Mouse (Mus musculus) intestine, embryonic 15.5 days (tissue): ENCODE results near the gene Metrnl. TPM values are rescaled to one million over a fixed set of nuclear protein-coding genes. Genes with fewer than 3 reads are reported as not detected.

Experiments used
- ATAC-seq: fragments of 200-750 bp; cut with Nextera tagmentation; 2 replicates; pipeline ENCODE4 v1.8.0; 2017; ENCODE audit warnings: moderate TSS enrichment, moderate library complexity
- H3K27ac ChIP-seq: fragments of 300-500 bp; sonication (generic); 2 replicates; pipeline ENCODE4 v1.5.1; 2015; ENCODE audit warnings: mild to moderate bottlenecking, inconsistent platforms
- H3K27me3 ChIP-seq: fragments of 300-500 bp; sonication (generic); replicated peaks from 2 replicates; pipeline ENCODE4 v1.6.1; 2015; ENCODE audit warnings: inconsistent platforms
- H3K36me3 ChIP-seq: fragments of 300-500 bp; sonication (generic); 2 replicates; pipeline ENCODE4 v1.6.1; 2015; ENCODE audit warnings: inconsistent platforms
- H3K4me1 ChIP-seq: fragments of 300-500 bp; sonication (generic); replicated peaks from 2 replicates; pipeline ENCODE4 v1.6.1; 2015; ENCODE audit warnings: inconsistent platforms
- H3K4me2 ChIP-seq: fragments of 300-500 bp; sonication (generic); replicated peaks from 2 replicates; pipeline ENCODE4 v1.6.1; 2015; ENCODE audit warnings: mild to moderate bottlenecking, inconsistent platforms
- H3K4me3 ChIP-seq: fragments of 300-500 bp; sonication (generic); replicated peaks from 2 replicates; pipeline ENCODE4 v1.5.1; 2015; ENCODE audit warnings: inconsistent platforms
- H3K9ac ChIP-seq: fragments of 300-500 bp; sonication (generic); 2 replicates; pipeline ENCODE4 v1.6.1; 2015; ENCODE audit warnings: inconsistent platforms
- H3K9me3 ChIP-seq: fragments of 300-500 bp; sonication (generic); 2 replicates; pipeline ENCODE4 v1.6.1; 2016; ENCODE audit warnings: inconsistent platforms
- WGBS: fragments of 180-500 bp; shearing (Covaris S2); methylation state at CpG from one replicate; pipeline ENCODE4 v1.1.7; 2015; 5-methylcytosine and 5-hydroxymethylcytosine counted together
- polyA plus RNA-seq: library from polyadenylated mRNA; unstranded; fragments of >200 nt; fragmentation: Nextera tagmentation; extraction: Ambion mirVana; gene quantifications from 2 replicates; pipeline ENCODE4 v1.2.1, GENCODE M21; 2015

The Metrnl gene
- polyA plus RNA-seq, 1 experiment from 2014 or later: 34.2 TPM

DNA sequence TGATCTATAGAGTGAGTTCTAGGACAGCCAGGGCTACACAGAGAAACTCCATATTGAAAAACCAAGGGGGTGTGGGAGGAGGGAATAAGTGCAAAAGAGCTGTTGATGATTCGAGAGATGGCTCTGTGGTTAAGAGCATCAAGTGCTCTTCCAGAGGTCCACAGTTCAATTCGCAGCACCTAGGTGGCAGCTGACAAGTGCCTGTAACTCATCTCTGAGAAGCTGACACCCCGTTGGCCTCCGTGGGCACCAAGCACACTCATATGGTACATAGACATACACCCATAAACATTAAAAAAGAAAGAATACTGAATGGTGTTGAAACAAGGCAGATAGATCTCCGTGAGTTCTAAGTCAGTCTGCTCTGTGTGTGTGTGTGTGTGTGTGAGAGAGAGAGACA is 32.6 kb upstream of the Metrnl start:
- ATAC-seq: no peak
- WGBS: 94% methylated on average over 5 of the region's 5 CpGs
- Histone ChIP-seq H3K36me3 (peaks cover 3% of the 10 kb centered on the region; the same call in 1 of the 2 replicates), H3K27me3 (no peaks in the 10 kb centered on the region), H3K27ac (no peak overlapping the region), H3K9me3 (no peaks in the 10 kb centered on the region), H3K9ac (no peak overlapping the region), H3K4me3 (no peak overlapping the region), H3K4me1 (no peaks in the 10 kb centered on the region), H3K4me2 (no peak overlapping the region)

DNA sequence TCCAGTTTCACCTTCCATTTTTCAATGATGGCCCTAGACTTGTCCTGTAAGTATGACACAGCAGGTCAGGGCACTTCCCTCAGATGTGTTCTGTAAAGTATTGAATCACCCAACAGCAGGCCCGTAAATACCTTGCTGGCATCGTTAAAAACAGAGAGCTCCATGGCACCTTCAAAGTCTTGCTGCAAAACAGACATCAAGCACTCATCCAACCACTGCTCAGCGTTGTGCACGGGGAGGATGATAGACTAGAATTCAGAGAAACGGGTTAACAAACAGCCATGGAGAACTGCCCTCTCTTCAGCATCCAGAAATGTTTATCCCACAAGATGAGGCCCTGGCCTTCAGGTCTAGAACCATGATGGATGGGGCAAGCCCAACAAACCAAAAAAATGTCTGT is 30.4 kb upstream of the Metrnl start:
- no peaks in the 10 kb centered on the region for H3K27me3 ChIP-seq
- WGBS: 85% methylated on average over 5 of the region's 5 CpGs
- no peak overlapping the region for H3K4me2 ChIP-seq
- no peak overlapping the region for H3K4me3 ChIP-seq
- no peak overlapping the region for H3K9ac ChIP-seq
- no peaks in the 10 kb centered on the region for H3K4me1 ChIP-seq
- H3K27ac ChIP-seq: no peak overlapping the region
- no peak for ATAC-seq
- no peaks in the 10 kb centered on the region for H3K9me3 ChIP-seq
- H3K36me3 ChIP-seq: peaks cover 3% of the 10 kb centered on the region; the same call in 1 of the 2 replicates

DNA sequence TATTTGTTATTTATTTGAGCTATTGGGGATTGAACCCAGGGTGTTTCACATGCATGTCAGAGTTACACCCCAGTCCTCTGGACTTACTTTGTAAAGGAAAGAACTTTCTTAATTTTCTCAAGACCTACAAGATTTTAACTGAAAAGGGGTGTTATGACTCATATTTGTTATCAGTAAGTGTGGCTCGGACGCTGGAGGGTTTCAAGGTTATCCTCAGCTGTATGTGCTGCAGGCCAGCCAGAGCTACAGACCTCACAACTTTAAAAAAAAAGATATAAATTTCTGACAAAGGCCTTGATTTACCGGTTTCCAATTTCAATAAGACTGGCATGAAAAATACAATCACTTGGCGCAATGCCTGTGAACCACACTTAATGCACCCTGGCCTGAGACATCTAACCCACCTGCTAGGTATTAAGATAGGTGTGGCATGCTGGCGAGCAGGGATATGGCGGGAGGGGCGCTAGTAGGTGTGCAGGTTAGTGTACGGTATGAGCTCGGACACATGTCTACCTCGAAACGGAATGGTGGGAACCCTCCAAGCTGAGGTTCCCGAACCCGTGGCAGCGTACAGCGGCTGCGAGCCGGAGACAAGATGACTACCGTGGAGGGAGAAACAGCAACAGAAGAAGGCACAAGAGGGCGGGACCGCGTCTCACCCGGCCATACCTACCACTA is 28.9 kb upstream of the Metrnl start:
- under 1% methylated on average over 22 of the region's 22 CpGs for WGBS
- H3K4me3 ChIP-seq: peak overlapping the region; percentile 73
- ATAC-seq: peak; percentile 64

DNA sequence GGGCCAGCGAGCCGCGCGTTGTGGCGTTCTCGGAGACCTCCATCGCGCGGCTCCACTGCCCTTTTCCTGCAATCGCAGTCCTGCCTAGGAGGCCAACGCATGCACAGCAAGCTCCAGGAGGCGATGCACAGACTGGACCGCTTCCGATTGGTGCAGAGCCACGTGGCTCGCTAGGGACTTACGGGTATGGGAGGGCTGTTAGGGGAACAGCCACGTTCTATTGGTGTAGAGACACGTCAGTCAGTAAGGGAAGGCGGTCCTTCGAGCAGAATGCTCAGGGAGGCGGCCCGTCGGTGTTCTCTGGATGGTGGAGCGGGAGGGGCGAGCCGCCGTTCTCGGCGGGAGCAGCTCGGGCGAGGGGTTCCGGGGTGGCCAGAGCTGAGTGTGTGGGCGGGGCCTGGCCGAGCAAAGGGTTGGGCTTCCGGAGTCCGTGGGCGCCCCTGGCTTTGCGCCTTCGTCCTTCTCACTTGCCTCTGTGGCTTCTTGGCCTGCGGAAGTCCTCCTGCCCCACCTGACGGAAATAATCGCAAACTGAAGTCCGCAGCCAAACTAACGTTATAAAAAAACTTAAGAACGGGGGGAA is 28.3 kb upstream of the Metrnl start, which contains the start of gene B3gntl1:
Gene B3gntl1, minus strand, starts transcription at position 164 of the 583 bp plus-strand sequence.
- under 1% methylated on average over 46 of the region's 46 CpGs for WGBS
- Histone ChIP-seq H3K4me1 (no peaks in the 10 kb centered on the region), H3K4me3 (peak within 1 kb of the TSS; percentile 73), H3K27ac (peak within 1 kb of the TSS; percentile 97), H3K4me2 (peak within 1 kb of the TSS; percentile 70), H3K36me3 (no peaks in the 10 kb centered on the region), H3K9ac (peak within 1 kb of the TSS; percentile 77), H3K9me3 (no peaks in the 10 kb centered on the region), H3K27me3 (no peaks in the 10 kb centered on the region)
- ATAC-seq: peak; percentile 100

More for the DNA sequence above, 28.9 kb upstream of the Metrnl start:
- peaks cover 2% of the 10 kb centered on the region; the same call in 1 of the 2 replicates for H3K36me3 ChIP-seq
- H3K27ac ChIP-seq: peak overlapping the region; percentile 97
- no peaks in the 10 kb centered on the region for H3K9me3 ChIP-seq
- peak overlapping the region; percentile 77 for H3K9ac ChIP-seq
- peak overlapping the region; percentile 70 for H3K4me2 ChIP-seq
- H3K27me3 ChIP-seq: no peaks in the 10 kb centered on the region
- no peaks in the 10 kb centered on the region for H3K4me1 ChIP-seq

DNA sequence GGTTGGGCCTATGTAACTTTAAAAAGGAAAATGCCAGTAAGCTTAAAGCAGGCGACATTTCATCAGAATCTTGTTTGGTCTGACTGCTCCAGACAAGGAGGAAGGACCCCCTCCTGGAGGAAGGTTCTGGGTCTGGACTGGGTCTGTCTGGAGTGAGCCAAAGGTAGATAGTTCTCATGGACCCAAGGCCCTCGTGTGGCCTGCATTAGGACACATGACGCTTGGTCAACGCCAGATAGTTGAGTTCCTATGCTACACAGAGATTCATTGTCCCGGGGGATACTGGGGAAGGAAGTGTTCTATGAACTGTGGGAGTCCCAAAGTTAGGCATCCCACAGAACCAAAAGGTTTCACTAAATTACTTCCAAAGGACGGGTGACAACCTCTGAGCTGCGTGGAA is 27.7 kb upstream of the Metrnl start:
- H3K27me3 ChIP-seq: no peaks in the 10 kb centered on the region
- peak; percentile 11 for ATAC-seq
- no peaks in the 10 kb centered on the region for H3K9me3 ChIP-seq
- no peaks in the 10 kb centered on the region for H3K4me1 ChIP-seq
- WGBS: 68% methylated on average over 7 of the region's 7 CpGs
- H3K36me3 ChIP-seq: no peaks in the 10 kb centered on the region
- H3K9ac ChIP-seq: peak overlapping the region; percentile 14
- H3K4me3 ChIP-seq: peak overlapping the region; percentile 73
- H3K27ac ChIP-seq: peak overlapping the region; percentile 68
- H3K4me2 ChIP-seq: peak overlapping the region; percentile 70

DNA sequence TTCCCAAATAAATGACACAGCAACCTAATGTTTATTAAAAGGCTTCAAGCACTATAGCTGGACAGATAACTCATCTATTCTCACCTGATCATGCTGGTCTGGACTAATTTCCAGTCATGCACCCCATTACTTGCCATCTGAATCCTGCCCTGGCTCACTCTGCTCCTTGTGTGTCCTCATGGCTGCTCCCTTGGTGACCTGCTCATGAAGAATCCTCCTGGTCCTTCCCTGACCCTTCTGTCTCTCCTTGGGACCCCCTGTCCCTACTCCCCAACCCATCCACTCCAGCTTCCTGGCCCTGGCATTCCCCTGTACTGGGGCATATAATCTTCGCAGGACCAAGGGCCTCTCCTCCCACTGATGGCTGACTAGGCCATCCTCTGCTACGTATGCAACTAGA is 24.5 kb upstream of the Metrnl start:
- H3K9me3 ChIP-seq: no peaks in the 10 kb centered on the region; the same call in 1 of the 2 replicates
- no peaks in the 10 kb centered on the region for H3K4me1 ChIP-seq
- WGBS: 91% methylated on average over 2 of the region's 2 CpGs
- ATAC-seq: no peak
- H3K27me3 ChIP-seq: no peaks in the 10 kb centered on the region
- no peak overlapping the region for H3K4me2 ChIP-seq
- H3K27ac ChIP-seq: no peak overlapping the region
- no peak overlapping the region for H3K9ac ChIP-seq
- no peak overlapping the region for H3K4me3 ChIP-seq
- no peaks in the 10 kb centered on the region for H3K36me3 ChIP-seq

DNA sequence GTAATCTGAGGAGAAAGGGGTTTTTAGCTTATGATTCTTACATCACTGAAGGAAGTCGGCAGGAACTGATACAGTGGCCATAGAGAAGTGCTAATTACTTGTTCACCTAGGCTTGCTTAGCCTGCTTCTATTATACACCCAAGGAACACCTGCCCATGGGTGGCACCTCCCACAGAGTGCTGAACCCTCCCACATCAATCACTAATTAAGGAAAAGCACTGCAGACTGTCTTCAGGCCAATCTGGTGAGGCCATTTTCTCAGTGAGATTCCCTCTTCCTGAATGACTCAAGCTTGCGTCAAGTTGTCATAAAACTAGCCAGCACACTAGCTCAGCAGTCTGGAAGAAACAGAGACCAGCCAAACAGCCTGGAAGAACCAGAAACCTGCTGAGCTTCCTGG is 21.8 kb upstream of the Metrnl start:
- Histone ChIP-seq H3K27ac (no peak overlapping the region), H3K9me3 (no peaks in the 10 kb centered on the region; the same call in 1 of the 2 replicates), H3K36me3 (no peaks in the 10 kb centered on the region), H3K4me1 (no peaks in the 10 kb centered on the region), H3K27me3 (no peaks in the 10 kb centered on the region), H3K9ac (no peak overlapping the region), H3K4me3 (no peak overlapping the region), H3K4me2 (no peak overlapping the region)
- ATAC-seq: peak; percentile 80
- 67% methylated on average over 2 of the region's 2 CpGs for WGBS

DNA sequence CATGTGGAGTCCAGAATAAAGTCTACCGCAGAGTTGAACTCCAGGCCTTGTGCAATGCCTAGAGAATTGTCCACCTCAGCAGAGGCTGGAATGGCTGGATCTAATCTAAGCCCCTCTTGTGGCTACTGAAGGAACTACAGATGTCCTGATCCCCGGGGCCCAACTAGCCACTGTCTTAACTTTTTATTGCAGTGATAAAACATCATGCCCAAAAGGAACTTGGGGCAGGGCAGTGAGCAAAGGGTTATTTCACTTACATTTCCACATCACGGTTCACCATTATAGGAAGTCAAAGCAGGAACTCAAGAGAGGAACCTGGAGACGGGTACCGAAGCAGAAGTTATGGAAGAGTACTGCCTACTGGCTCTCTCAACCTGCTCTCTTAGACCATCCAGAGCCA is 20.6 kb upstream of the Metrnl start:
- H3K27ac ChIP-seq: no peak overlapping the region
- H3K36me3 ChIP-seq: no peaks in the 10 kb centered on the region
- H3K4me1 ChIP-seq: no peaks in the 10 kb centered on the region
- WGBS: 67% methylated on average over 5 of the region's 5 CpGs
- no peak overlapping the region for H3K4me2 ChIP-seq
- H3K4me3 ChIP-seq: no peak overlapping the region
- H3K9me3 ChIP-seq: no peaks in the 10 kb centered on the region; the same call in 1 of the 2 replicates
- no peaks in the 10 kb centered on the region for H3K27me3 ChIP-seq
- H3K9ac ChIP-seq: no peak overlapping the region
- ATAC-seq: no peak

DNA sequence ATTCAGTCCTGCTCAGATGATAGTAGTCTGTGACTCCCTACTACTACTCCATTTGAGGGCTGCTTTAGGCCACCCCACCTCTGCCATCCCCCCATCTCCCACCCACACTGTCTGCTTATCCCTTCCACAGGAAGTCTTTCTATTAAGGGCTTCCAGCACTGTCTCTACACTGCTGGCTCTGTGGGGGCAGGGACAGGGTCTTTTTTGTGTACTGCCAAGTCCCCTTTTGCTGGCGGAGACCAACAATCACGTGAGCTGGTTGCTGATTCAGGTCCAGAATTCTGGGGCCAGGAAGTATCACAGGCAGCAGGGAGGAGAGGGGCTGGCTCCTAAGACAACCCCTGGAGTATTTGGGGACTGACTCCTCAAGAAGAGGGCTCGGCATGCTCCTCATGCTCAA is 18.1 kb upstream of the Metrnl start:
- WGBS: 63% methylated on average over 3 of the region's 3 CpGs
- no peak for ATAC-seq
- H3K9ac ChIP-seq: no peak overlapping the region

DNA sequence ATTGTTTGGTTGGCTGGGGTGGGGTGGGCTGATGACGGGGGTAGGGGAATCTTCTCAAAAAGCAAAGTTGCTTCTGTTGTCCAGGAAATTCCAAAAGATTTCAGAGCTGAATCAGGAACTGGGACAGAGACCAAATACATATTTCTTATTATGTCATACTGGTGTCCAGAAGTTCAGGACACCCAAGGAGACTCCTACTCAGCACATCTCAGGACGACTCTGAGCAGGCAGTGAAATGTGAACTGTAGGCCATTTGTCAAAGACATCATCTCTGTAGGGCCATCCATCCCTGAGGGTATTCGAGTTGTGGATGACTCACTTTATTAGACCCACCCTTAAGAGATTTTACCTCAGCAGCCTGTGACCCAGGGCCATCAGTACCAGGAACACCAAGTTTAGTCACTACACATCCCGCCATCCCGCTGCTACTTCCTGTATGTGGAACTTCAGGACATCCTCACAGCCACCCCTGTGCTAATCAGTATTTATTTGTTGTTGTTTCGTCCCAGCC is 15.8 kb upstream of the Metrnl start:
- Histone ChIP-seq H3K4me3 (no peak overlapping the region), H3K9me3 (no peaks in the 10 kb centered on the region), H3K27ac (no peak overlapping the region)

More for the DNA sequence above, 18.1 kb upstream of the Metrnl start:
- H3K4me2 ChIP-seq: no peak overlapping the region
- H3K4me1 ChIP-seq: no peaks in the 10 kb centered on the region
- no peaks in the 10 kb centered on the region for H3K27me3 ChIP-seq
- no peaks in the 10 kb centered on the region for H3K36me3 ChIP-seq
- H3K27ac ChIP-seq: no peak overlapping the region
- H3K4me3 ChIP-seq: no peak overlapping the region
- H3K9me3 ChIP-seq: no peaks in the 10 kb centered on the region; the same call in 1 of the 2 replicates

DNA sequence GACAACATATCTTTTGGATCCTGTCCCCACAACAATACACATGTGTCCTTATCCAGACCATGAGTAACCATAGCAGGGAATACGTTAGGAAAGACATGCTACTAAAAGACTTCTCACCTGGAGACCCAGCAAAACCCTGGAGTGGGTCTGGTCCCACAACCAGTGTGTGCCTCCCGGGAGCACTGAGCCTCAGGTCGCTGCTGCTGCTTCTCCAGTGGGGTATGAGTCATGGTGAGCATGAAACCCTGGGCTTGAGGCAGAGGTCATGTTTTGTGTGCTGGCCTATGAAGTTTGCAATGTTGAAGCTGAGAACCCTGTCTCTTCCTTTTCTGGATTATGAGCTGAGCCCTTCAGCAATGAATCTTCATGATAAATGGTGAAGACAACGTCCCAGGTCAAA is 15.3 kb upstream of the Metrnl start:
- no peak overlapping the region for H3K4me3 ChIP-seq
- H3K27ac ChIP-seq: no peak overlapping the region
- no peaks in the 10 kb centered on the region for H3K4me1 ChIP-seq
- H3K9me3 ChIP-seq: no peaks in the 10 kb centered on the region
- ATAC-seq: no peak
- 73% methylated on average over 4 of the region's 4 CpGs for WGBS
- H3K9ac ChIP-seq: no peak overlapping the region
- H3K4me2 ChIP-seq: no peak overlapping the region
- H3K27me3 ChIP-seq: no peaks in the 10 kb centered on the region
- H3K36me3 ChIP-seq: no peaks in the 10 kb centered on the region

More for the DNA sequence above, 15.8 kb upstream of the Metrnl start:
- H3K4me1 ChIP-seq: no peaks in the 10 kb centered on the region
- no peak overlapping the region for H3K4me2 ChIP-seq
- no peaks in the 10 kb centered on the region for H3K36me3 ChIP-seq
- ATAC-seq: no peak
- H3K27me3 ChIP-seq: no peaks in the 10 kb centered on the region
- WGBS: 67% methylated on average over 6 of the region's 6 CpGs
- no peak overlapping the region for H3K9ac ChIP-seq

DNA sequence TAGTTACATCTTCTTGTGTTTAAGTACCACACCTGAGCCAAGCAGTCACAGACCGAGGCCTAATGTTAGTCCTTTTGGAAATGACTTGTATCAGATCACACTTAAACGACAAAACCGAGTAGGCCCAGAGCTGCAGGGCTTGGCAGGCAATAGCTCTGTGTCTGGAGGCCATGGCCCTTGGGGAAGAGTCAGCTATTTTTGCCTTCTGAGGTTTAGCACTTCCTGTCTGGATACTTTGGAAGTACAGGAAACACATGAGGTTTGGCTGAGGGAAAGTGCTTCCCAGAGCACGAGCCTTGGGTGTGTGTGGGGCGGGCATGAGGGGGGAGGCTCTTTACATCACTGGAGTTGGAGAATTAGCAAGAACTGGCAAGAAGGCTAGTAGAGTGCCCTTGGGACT is 14.7 kb upstream of the Metrnl start:
- H3K9me3 ChIP-seq: no peaks in the 10 kb centered on the region
- no peak overlapping the region for H3K27ac ChIP-seq
- H3K4me3 ChIP-seq: no peak overlapping the region
- H3K36me3 ChIP-seq: no peaks in the 10 kb centered on the region
- H3K27me3 ChIP-seq: no peaks in the 10 kb centered on the region
- no peak for ATAC-seq
- no peak overlapping the region for H3K4me2 ChIP-seq
- H3K9ac ChIP-seq: no peak overlapping the region
- 62% methylated on average over 5 of the region's 5 CpGs for WGBS
- no peaks in the 10 kb centered on the region for H3K4me1 ChIP-seq
